Mouse (Mus musculus): ENCODE data around the gene H2afy2. TPM values are rescaled to one million over a fixed set of nuclear protein-coding genes. Genes with fewer than 3 reads are reported as not detected.
A peak's percentile ranks its signal among the peaks of the same experiment; 100 is the strongest.

The H2afy2 gene
- polyA plus RNA-seq (2015; fragmentation: Nextera tagmentation; extraction: Ambion mirVana): 6.4 and 6.8 TPM in 2 replicates

- Histone ChIP-seq H3K4me3 (replicated peaks) (peak within 1 kb of the TSS; percentile 60), H3K27ac (no peak within 1 kb of the TSS), H3K9me3 (replicated peaks) (no peaks in the 10 kb centered on the region), H3K4me1 (replicated peaks) (peaks cover 6% of the 10 kb centered on the region; the same call in 1 of the 2 replicates), H3K4me2 (peak within 1 kb of the TSS; percentile 70), H3K27me3 (peaks cover 46% of the 10 kb centered on the region), H3K9ac (peak within 1 kb of the TSS; percentile 53), H3K36me3 (no peaks in the 10 kb centered on the region)
- ATAC-seq (ENCODE audit: low read depth) (no peak), DNase-seq (no peak)
- WGBS (ENCODE audit: insufficient replicate concordance): 2% methylated on average over 50 of the region's 50 CpGs
Observed at GRCm38 (mm10) chr10:61783621-61784251, at the start of gene H2afy2. Gene H2afy2 (minus strand): TSS chr10:61784147.

- ATAC-seq (ENCODE audit: low read depth): no peak
- DNase-seq: no peak
- H3K4me3 ChIP-seq (replicated peaks): no peak overlapping the region
- WGBS (ENCODE audit: insufficient replicate concordance): 62% methylated on average over 11 of the region's 11 CpGs
- H3K27me3 ChIP-seq: no peaks in the 10 kb centered on the region
- H3K27ac ChIP-seq: no peak overlapping the region
- no peaks in the 10 kb centered on the region for H3K4me1 ChIP-seq (replicated peaks)
- no peak overlapping the region for H3K4me2 ChIP-seq
- H3K9me3 ChIP-seq (replicated peaks): no peaks in the 10 kb centered on the region
- H3K36me3 ChIP-seq: no peaks in the 10 kb centered on the region
- no peak overlapping the region for H3K9ac ChIP-seq
Observed at GRCm38 (mm10) chr10:61832713-61833112, 48.8 kb upstream of the H2afy2 start.

GRCm38 (mm10) chr10:61831741-61832140 lies 47.8 kb upstream of the H2afy2 start:
- no peaks in the 10 kb centered on the region for H3K36me3 ChIP-seq
- H3K4me2 ChIP-seq: no peak overlapping the region
- H3K9me3 ChIP-seq (replicated peaks): no peaks in the 10 kb centered on the region
- H3K9ac ChIP-seq: no peak overlapping the region
- H3K4me1 ChIP-seq (replicated peaks): no peaks in the 10 kb centered on the region
- WGBS (ENCODE audit: insufficient replicate concordance): 82% methylated on average over 6 of the region's 6 CpGs
- DNase-seq (no peak), ATAC-seq (ENCODE audit: low read depth) (no peak)
- H3K4me3 ChIP-seq (replicated peaks): no peak overlapping the region
- H3K27ac ChIP-seq: no peak overlapping the region
- no peaks in the 10 kb centered on the region for H3K27me3 ChIP-seq

GRCm38 (mm10) chr10:61831251-61831650 lies 47.3 kb upstream of the H2afy2 start:
- Histone ChIP-seq H3K4me3 (replicated peaks) (no peak overlapping the region), H3K27ac (no peak overlapping the region), H3K9ac (no peak overlapping the region), H3K27me3 (no peaks in the 10 kb centered on the region), H3K9me3 (replicated peaks) (no peaks in the 10 kb centered on the region), H3K4me1 (replicated peaks) (no peaks in the 10 kb centered on the region), H3K36me3 (no peaks in the 10 kb centered on the region), H3K4me2 (no peak overlapping the region)
- ATAC-seq (ENCODE audit: low read depth): no peak
- DNase-seq: no peak
- 57% methylated on average over 12 of the region's 12 CpGs for WGBS (ENCODE audit: insufficient replicate concordance)

GRCm38 (mm10) chr10:61830817-61831216 lies 46.9 kb upstream of the H2afy2 start:
- no peak for ATAC-seq (ENCODE audit: low read depth)
- H3K27me3 ChIP-seq: no peaks in the 10 kb centered on the region
- H3K9me3 ChIP-seq (replicated peaks): no peaks in the 10 kb centered on the region
- no peak overlapping the region for H3K4me3 ChIP-seq (replicated peaks)
- no peak overlapping the region for H3K27ac ChIP-seq
- H3K4me2 ChIP-seq: no peak overlapping the region
- H3K36me3 ChIP-seq: no peaks in the 10 kb centered on the region
- DNase-seq: no peak
- no peak overlapping the region for H3K9ac ChIP-seq
- 52% methylated on average over 9 of the region's 9 CpGs for WGBS (ENCODE audit: insufficient replicate concordance)
- no peaks in the 10 kb centered on the region for H3K4me1 ChIP-seq (replicated peaks)

- no peaks in the 10 kb centered on the region for H3K4me1 ChIP-seq (replicated peaks)
- no peaks in the 10 kb centered on the region for H3K9me3 ChIP-seq (replicated peaks)
- H3K36me3 ChIP-seq: no peaks in the 10 kb centered on the region
- H3K4me2 ChIP-seq: no peak overlapping the region
- H3K9ac ChIP-seq: no peak overlapping the region
- 38% methylated on average over 4 of the region's 4 CpGs for WGBS (ENCODE audit: insufficient replicate concordance)
- H3K4me3 ChIP-seq (replicated peaks): no peak overlapping the region
- DNase-seq (no peak), ATAC-seq (ENCODE audit: low read depth) (no peak)
- no peak overlapping the region for H3K27ac ChIP-seq
- H3K27me3 ChIP-seq: no peaks in the 10 kb centered on the region
Observed at GRCm38 (mm10) chr10:61829046-61829445, 45.1 kb upstream of the H2afy2 start.

- H3K4me3 ChIP-seq (replicated peaks): no peak overlapping the region
- ATAC-seq (ENCODE audit: low read depth): no peak
- no peak overlapping the region for H3K27ac ChIP-seq
- DNase-seq: no peak
- H3K9me3 ChIP-seq (replicated peaks): no peaks in the 10 kb centered on the region
- H3K36me3 ChIP-seq: no peaks in the 10 kb centered on the region
- no peak overlapping the region for H3K9ac ChIP-seq
- no peaks in the 10 kb centered on the region for H3K27me3 ChIP-seq
- WGBS (ENCODE audit: insufficient replicate concordance): 75% methylated on average over 32 of the region's 32 CpGs
- no peak overlapping the region for H3K4me2 ChIP-seq
- H3K4me1 ChIP-seq (replicated peaks): no peaks in the 10 kb centered on the region
Observed at GRCm38 (mm10) chr10:61827950-61828936, 44.3 kb upstream of the H2afy2 start.

GRCm38 (mm10) chr10:61826753-61827435 lies 42.9 kb upstream of the H2afy2 start:
- H3K4me1 ChIP-seq (replicated peaks): no peaks in the 10 kb centered on the region
- ATAC-seq (ENCODE audit: low read depth) (no peak), DNase-seq (no peak)
- 52% methylated on average over 16 of the region's 16 CpGs for WGBS (ENCODE audit: insufficient replicate concordance)
- no peaks in the 10 kb centered on the region for H3K9me3 ChIP-seq (replicated peaks)
- no peak overlapping the region for H3K9ac ChIP-seq
- H3K4me3 ChIP-seq (replicated peaks): no peak overlapping the region
- H3K4me2 ChIP-seq: no peak overlapping the region
- no peaks in the 10 kb centered on the region for H3K36me3 ChIP-seq
- H3K27ac ChIP-seq: no peak overlapping the region
- H3K27me3 ChIP-seq: no peaks in the 10 kb centered on the region

- H3K4me1 ChIP-seq (replicated peaks): no peaks in the 10 kb centered on the region
- no peaks in the 10 kb centered on the region for H3K36me3 ChIP-seq
- H3K4me3 ChIP-seq (replicated peaks): no peak overlapping the region
- no peak overlapping the region for H3K4me2 ChIP-seq
- H3K9me3 ChIP-seq (replicated peaks): no peaks in the 10 kb centered on the region
- DNase-seq (no peak), ATAC-seq (ENCODE audit: low read depth) (no peak)
- no peak overlapping the region for H3K27ac ChIP-seq
- H3K27me3 ChIP-seq: no peaks in the 10 kb centered on the region
- WGBS (ENCODE audit: insufficient replicate concordance): 57% methylated on average over 13 of the region's 13 CpGs
- H3K9ac ChIP-seq: no peak overlapping the region
Observed at GRCm38 (mm10) chr10:61825979-61826752, 42.2 kb upstream of the H2afy2 start.

- Histone ChIP-seq H3K4me2 (no peak overlapping the region), H3K9ac (no peak overlapping the region), H3K4me3 (replicated peaks) (no peak overlapping the region), H3K36me3 (no peaks in the 10 kb centered on the region), H3K27me3 (no peaks in the 10 kb centered on the region), H3K4me1 (replicated peaks) (no peaks in the 10 kb centered on the region), H3K27ac (no peak overlapping the region), H3K9me3 (replicated peaks) (no peaks in the 10 kb centered on the region)
- WGBS (ENCODE audit: insufficient replicate concordance): 42% methylated on average over 5 of the region's 5 CpGs
- DNase-seq (no peak), ATAC-seq (ENCODE audit: low read depth) (no peak)
Observed at GRCm38 (mm10) chr10:61825536-61825935, 41.6 kb upstream of the H2afy2 start.

- Histone ChIP-seq H3K9me3 (replicated peaks) (no peaks in the 10 kb centered on the region), H3K4me1 (replicated peaks) (no peaks in the 10 kb centered on the region), H3K27me3 (no peaks in the 10 kb centered on the region), H3K27ac (no peak overlapping the region), H3K4me2 (no peak overlapping the region), H3K36me3 (no peaks in the 10 kb centered on the region), H3K9ac (no peak overlapping the region), H3K4me3 (replicated peaks) (no peak overlapping the region)
- DNase-seq (no peak), ATAC-seq (ENCODE audit: low read depth) (no peak)
- 62% methylated on average over 4 of the region's 4 CpGs for WGBS (ENCODE audit: insufficient replicate concordance)
Observed at GRCm38 (mm10) chr10:61823731-61824115, 39.8 kb upstream of the H2afy2 start.

All from liver, embryonic 13.5 days (tissue).